Mouse (Mus musculus): ENCODE data around the gene Psmg4. TPM values are rescaled to one million over a fixed set of nuclear protein-coding genes. Genes with fewer than 3 reads are reported as not detected.

Psmg4 gene
- polyA plus RNA-seq, 1 experiment from 2014 or later = 109 TPM

DNA sequence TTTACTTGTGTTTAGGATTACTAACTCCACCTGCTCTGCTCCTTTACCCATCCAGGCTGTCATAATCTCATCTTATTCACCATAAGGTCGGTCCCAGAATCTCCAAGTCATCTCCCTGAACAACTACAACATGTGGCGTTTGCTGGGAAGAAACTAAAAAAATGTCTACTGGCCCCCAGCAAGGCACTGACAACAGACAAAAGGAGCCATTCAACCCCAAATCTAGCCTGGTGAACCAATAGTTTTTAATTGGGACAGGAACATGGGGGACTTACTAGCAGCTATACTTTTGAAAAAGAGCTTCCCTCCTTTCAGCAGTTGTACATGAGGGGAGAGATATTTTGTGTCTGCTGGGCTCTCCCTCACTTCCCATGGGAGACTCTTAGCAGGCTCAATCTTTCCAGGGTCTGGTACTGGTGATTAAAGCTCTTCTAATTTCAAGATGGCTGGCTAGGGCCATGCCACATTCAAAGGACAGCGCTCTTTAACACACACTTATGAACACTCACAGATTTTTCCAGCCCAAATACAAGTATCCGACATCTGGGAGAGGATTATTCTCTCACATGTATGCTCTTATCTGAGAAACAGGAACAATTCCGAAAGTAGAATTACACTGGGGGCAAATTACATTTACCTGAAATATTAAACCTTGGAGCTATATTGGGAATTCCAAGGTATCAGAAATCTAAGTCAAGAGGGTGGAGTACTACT lies 13.1 kb upstream of the Psmg4 start:
- Histone ChIP-seq H3K4me1 (peaks cover 46% of the 10 kb centered on the region), H3K27ac (replicated peaks) (peak overlapping the region; percentile 97), H3K4me2 (replicated peaks) (peak overlapping the region; percentile 51), H3K4me3 (peak overlapping the region; percentile 36), H3K27me3 (no peaks in the 10 kb centered on the region), H3K9me3 (no peaks in the 10 kb centered on the region), H3K36me3 (no peaks in the 10 kb centered on the region), H3K9ac (replicated peaks) (peak overlapping the region; percentile 58)
- no peak for ATAC-seq (ENCODE audit: low FRiP score, low read depth)
- WGBS = 48% methylated on average over 5 of the region's 5 CpGs

DNA sequence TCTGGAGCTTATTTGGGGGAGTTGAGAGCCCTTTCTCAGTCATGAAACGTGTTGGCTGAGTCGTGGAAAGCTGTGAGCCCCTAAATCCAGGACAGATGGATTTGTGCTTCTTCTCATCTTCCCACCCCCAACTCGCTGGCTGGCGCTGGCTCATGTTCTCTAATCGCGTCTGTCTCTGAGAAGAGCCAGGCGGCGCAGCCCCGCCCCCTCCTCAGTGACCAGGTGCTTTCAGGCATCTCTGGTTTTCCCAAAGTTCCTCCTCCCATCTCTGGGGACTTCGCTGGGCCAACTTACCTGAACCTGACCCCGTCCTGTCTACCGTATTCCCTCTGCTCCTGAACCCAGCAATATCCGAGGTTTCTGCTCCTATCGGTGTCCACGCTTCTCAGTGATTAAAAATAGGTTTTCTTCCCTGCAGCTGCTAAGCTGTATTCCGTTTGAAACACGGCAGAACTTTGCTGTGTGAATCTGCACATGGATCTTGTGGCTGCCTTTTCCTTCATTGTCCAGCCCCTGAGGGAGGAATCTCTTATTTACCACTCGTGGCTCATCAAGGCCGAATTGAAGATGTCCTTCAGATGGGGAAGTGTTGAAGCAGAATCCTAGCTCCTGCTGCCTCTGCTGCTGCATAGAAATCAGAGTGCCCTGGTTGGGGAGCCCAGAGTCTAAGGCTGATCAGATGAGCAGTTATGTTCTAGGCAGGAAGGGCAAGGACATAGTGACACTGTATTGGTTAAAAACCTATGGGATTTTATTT lies 12.3 kb upstream of the Psmg4 start:
- Histone ChIP-seq H3K27me3 (no peaks in the 10 kb centered on the region), H3K4me3 (peak overlapping the region; percentile 21), H3K9me3 (no peaks in the 10 kb centered on the region), H3K4me1 (peaks cover 47% of the 10 kb centered on the region), H3K4me2 (replicated peaks) (peak overlapping the region; percentile 51), H3K27ac (replicated peaks) (peak overlapping the region; percentile 97), H3K9ac (replicated peaks) (peak overlapping the region; percentile 58), H3K36me3 (no peaks in the 10 kb centered on the region)
- 12% methylated on average over 19 of the region's 19 CpGs for WGBS
- ATAC-seq (ENCODE audit: low FRiP score, low read depth) = no peak

DNA sequence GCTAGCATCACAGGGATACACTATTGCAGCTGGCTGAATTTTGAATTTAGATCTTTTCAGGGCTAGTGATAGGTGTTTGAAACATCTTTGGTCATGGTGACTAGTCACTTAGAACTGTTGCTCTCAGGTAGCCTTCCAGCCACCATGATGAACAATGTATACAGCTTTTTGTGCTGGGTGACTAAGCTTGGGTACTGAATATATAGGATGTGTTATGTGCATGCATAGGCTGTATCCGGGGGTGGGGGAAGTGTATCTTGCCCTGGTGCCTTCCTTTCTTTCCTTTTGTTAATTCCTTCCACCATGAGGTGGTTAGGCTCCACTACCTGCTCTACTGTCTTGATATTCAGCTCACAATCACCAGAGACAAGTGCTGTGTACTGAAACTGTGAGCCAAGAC lies 11.3 kb upstream of the Psmg4 start:
- H3K27ac ChIP-seq (replicated peaks) = no peak overlapping the region
- no peaks in the 10 kb centered on the region for H3K9me3 ChIP-seq
- no peaks in the 10 kb centered on the region for H3K36me3 ChIP-seq
- H3K4me1 ChIP-seq = peaks cover 48% of the 10 kb centered on the region
- WGBS = 90% methylated on average over 1 of the region's 1 CpGs
- H3K27me3 ChIP-seq = no peaks in the 10 kb centered on the region
- H3K4me2 ChIP-seq (replicated peaks) = no peak overlapping the region
- no peak for ATAC-seq (ENCODE audit: low FRiP score, low read depth)
- H3K9ac ChIP-seq (replicated peaks) = no peak overlapping the region
- H3K4me3 ChIP-seq = no peak overlapping the region

DNA sequence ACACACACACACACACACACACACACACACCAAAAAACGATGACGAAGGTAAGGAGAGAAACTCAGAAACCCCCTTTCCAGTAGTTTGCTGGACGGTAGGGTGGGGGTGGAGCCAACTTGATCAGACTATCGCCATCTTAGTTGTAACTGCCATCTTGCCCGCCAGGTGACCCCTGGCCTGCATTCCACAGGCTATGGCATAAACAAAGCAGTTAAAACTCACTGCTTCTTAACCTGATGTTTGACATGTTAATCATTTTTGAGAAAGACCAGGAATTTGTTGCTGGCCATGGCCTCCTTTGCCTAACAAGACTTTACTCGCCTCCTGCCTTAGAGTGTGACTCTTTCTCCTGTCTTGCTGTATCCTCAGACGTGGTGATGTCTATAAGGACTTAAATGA lies 10.1 kb upstream of the Psmg4 start:
- Histone ChIP-seq H3K4me2 (replicated peaks) (no peak overlapping the region), H3K4me1 (peaks cover 46% of the 10 kb centered on the region), H3K9me3 (no peaks in the 10 kb centered on the region), H3K36me3 (no peaks in the 10 kb centered on the region), H3K27ac (replicated peaks) (no peak overlapping the region), H3K4me3 (no peak overlapping the region), H3K9ac (replicated peaks) (no peak overlapping the region), H3K27me3 (no peaks in the 10 kb centered on the region)
- WGBS = 72% methylated on average over 7 of the region's 7 CpGs
- ATAC-seq (ENCODE audit: low FRiP score, low read depth) = no peak

DNA sequence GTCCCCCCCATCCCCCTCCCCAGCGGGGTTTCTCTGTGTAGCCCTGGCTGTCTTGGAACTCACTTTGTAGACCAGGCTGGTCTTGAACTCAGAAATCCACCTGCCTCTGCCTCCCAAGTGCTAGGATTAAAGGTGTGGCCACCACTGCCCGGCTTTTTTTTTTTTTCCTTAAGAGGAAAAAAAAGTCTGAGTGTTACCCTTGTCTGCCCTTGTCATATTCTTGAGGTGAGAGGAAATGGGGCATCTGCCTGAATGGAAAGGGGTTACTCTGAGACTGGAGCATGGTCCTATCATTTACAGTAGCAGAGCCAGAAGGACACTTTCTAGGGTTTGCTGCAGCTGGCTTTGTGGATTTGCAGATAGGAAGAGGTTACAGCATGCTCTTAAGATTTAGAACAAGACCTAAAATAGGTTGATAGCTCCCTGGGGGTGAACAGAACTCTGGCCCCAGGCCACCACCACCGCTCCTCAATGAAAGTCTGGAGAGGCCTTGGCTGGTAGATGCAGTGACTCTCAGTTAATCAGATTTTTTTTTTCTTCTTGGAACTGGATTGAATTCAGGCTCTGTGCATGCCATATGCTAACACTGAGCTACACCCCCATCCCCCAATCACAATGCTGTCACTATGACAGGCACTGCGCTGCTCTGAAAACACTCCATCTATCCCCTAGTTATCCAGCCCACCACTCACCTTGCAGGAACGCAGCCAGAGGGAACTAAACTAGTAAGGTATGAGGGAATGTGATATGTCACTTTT lies 9.3 kb upstream of the Psmg4 start:
- Histone ChIP-seq H3K36me3 (no peaks in the 10 kb centered on the region), H3K4me1 (peaks cover 39% of the 10 kb centered on the region), H3K4me2 (replicated peaks) (no peak overlapping the region), H3K4me3 (no peak overlapping the region), H3K27me3 (no peaks in the 10 kb centered on the region), H3K27ac (replicated peaks) (peak overlapping the region; percentile 74; the same call in 1 of the 2 replicates), H3K9ac (replicated peaks) (no peak overlapping the region), H3K9me3 (0 out of 2 replicates have a peak, but pooled peaks cover 2% of the 10 kb centered on the region)
- no peak for ATAC-seq (ENCODE audit: low FRiP score, low read depth)
- WGBS = 78% methylated on average over 5 of the region's 5 CpGs

DNA sequence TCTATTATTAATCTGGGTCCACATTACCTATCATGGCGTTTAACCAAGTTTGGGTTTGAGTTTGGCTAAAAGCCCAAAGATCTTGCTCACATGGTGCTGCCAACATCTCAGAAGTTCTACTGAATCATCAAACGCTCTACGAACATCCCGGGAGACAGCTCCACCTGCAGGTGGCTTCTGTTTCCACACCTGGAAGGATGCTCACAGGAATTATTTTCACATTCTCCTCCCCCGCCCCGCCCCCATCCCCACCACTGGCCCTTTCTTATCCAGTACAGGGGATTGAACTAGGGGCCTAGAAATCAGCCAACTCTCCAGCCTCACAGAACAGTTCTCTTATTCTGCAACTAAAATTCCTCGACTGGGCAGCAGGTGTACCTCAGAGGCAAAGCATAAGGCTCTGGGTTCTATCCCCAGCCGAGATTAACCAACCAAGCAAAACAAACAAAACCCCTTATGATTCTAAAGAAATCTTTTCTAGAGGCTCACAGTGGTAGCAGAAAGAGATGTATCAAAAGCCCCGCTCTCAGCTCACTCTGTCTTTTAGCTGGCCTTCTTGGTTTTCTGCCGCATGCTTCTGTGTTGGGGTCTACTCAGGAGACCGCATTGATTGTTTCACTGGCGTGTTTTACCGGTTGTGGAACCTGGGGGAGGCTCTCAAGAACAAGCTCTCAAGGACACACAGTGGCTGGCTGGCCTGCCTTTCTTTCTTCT lies 8.4 kb upstream of the Psmg4 start:
- 0 out of 2 replicates have a peak, but pooled peaks have one; percentile 35 for ATAC-seq (ENCODE audit: low FRiP score, low read depth)
- H3K4me3 ChIP-seq = no peak overlapping the region
- H3K9me3 ChIP-seq = 0 out of 2 replicates have a peak, but pooled peaks cover 2% of the 10 kb centered on the region
- no peaks in the 10 kb centered on the region for H3K36me3 ChIP-seq
- WGBS = 49% methylated on average over 13 of the region's 13 CpGs
- peak overlapping the region; percentile 36 for H3K4me2 ChIP-seq (replicated peaks)
- no peaks in the 10 kb centered on the region for H3K27me3 ChIP-seq
- peaks cover 35% of the 10 kb centered on the region for H3K4me1 ChIP-seq
- peak overlapping the region; percentile 74 for H3K27ac ChIP-seq (replicated peaks)
- no peak overlapping the region; the same call in 1 of the 2 replicates for H3K9ac ChIP-seq (replicated peaks)

DNA sequence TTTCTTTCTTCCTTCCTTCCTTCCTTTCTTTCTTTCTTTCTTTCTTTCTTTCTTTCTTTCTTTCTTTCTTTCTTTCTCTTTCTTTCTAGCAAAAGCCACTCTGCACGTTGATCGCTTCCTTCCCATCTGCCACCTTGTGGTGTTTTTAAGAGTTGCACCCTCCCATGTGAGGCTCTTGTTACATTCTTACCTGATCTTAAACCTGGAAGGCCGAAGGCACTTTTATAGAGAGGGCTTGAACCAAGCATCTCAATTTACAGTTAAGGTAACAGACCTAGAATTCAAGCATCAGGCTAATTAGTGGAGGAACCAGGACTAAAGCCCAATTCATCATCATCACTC lies 7.9 kb upstream of the Psmg4 start:
- Histone ChIP-seq H3K4me3 (no peak overlapping the region), H3K36me3 (no peaks in the 10 kb centered on the region), H3K4me1 (peaks cover 30% of the 10 kb centered on the region), H3K9ac (replicated peaks) (no peak overlapping the region; the same call in 1 of the 2 replicates), H3K4me2 (replicated peaks) (peak overlapping the region; percentile 36), H3K27ac (replicated peaks) (peak overlapping the region; percentile 74; the same call in 1 of the 2 replicates), H3K27me3 (no peaks in the 10 kb centered on the region), H3K9me3 (0 out of 2 replicates have a peak, but pooled peaks cover 2% of the 10 kb centered on the region)
- WGBS = 30% methylated on average over 3 of the region's 3 CpGs
- no peak for ATAC-seq (ENCODE audit: low FRiP score, low read depth)

DNA sequence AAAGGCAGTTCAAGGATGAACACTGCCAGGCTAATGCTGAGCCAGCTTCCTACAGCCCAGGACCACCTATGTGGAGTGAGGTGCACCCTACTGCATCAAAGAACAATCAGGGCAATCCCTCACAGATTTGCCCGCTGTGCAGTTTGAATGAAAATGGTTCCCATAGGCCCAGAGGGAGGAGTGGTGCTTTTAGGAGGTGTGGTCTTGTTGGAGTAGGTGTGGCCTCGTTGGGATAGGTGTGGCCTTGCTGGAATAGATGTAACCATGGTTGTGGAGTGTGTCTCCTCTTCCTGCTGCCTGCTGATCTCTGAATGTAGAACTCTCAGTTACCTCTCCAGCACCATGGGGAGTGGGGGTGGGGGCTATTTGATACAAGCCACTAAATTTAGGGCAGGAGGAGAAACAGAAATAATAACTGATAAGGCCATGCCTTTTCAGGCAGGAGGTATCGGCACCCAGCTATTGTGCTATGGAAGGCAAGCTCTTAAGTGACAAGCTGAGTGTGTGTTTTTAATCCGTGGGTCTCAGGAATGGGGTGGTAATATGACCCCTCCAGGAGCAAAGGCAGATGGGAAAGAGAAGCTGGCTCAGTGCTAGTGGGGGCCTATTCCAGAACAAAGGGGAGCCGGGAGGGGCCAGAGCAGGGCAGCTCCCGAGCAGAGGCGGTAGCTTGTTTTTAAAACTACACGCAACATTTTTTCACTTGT lies 6.5 kb upstream of the Psmg4 start:
- no peak overlapping the region for H3K4me3 ChIP-seq
- H3K4me2 ChIP-seq (replicated peaks) = no peak overlapping the region
- no peak overlapping the region for H3K27ac ChIP-seq (replicated peaks)
- 63% methylated on average over 8 of the region's 8 CpGs for WGBS
- 0 out of 2 replicates have a peak, but pooled peaks cover 2% of the 10 kb centered on the region for H3K9me3 ChIP-seq
- no peaks in the 10 kb centered on the region for H3K27me3 ChIP-seq
- no peak overlapping the region for H3K9ac ChIP-seq (replicated peaks)
- peaks cover 21% of the 10 kb centered on the region for H3K4me1 ChIP-seq
- H3K36me3 ChIP-seq = no peaks in the 10 kb centered on the region
- no peak for ATAC-seq (ENCODE audit: low FRiP score, low read depth)

DNA sequence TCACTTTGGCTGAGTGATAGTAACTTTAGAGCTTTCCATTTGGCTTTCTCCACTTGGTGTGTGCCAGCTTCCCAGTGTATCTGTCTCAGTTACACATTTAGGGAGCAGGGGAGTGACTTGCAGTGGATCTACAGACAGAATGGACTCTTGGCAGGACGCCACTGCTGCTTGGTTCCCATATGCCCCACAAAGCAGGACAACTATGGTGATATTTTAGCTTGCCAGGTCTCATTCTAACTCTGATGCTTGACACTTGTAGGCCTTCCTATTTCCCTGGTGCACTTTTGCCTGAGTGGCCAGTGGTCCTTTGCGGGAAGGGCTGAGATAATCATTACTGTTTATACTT lies 6.0 kb upstream of the Psmg4 start:
- Histone ChIP-seq H3K4me1 (peaks cover 21% of the 10 kb centered on the region), H3K4me2 (replicated peaks) (no peak overlapping the region), H3K9me3 (0 out of 2 replicates have a peak, but pooled peaks cover 2% of the 10 kb centered on the region), H3K4me3 (no peak overlapping the region), H3K27ac (replicated peaks) (no peak overlapping the region), H3K36me3 (no peaks in the 10 kb centered on the region), H3K9ac (replicated peaks) (no peak overlapping the region), H3K27me3 (no peaks in the 10 kb centered on the region)
- WGBS = 82% methylated on average over 2 of the region's 2 CpGs
- no peak for ATAC-seq (ENCODE audit: low FRiP score, low read depth)

DNA sequence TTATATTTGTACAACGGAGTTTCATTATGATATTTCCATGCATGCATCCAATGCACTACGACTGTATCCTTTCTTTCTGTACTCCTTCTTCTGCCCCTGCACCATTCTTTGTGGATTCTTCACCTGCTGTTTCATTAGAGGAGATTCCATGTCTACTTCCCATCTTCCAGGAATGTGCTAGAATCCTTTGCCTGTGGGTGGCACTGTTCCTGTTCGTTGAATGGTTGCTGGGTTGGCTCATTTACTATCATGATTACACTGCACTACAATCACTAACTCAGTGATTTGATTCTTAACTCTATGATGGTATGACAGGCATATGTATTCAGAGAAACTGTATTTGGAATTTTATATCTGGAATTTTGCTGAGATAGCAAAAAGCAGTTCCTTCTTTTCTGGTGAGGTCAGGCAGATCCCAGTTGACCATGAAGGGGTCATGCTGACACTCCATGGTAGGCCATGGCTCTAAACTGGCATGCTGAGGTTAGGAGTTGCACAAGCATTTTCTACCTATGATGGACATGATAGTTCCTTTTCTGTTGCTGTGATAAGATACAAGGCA lies 5.1 kb upstream of the Psmg4 start:
- Histone ChIP-seq H3K36me3 (no peaks in the 10 kb centered on the region), H3K9me3 (0 out of 2 replicates have a peak, but pooled peaks cover 2% of the 10 kb centered on the region), H3K4me2 (replicated peaks) (no peak overlapping the region), H3K9ac (replicated peaks) (no peak overlapping the region), H3K27me3 (no peaks in the 10 kb centered on the region), H3K27ac (replicated peaks) (no peak overlapping the region), H3K4me3 (no peak overlapping the region), H3K4me1 (peaks cover 26% of the 10 kb centered on the region)
- no peak for ATAC-seq (ENCODE audit: low FRiP score, low read depth)
- WGBS = 94% methylated on average over 3 of the region's 3 CpGs

DNA sequence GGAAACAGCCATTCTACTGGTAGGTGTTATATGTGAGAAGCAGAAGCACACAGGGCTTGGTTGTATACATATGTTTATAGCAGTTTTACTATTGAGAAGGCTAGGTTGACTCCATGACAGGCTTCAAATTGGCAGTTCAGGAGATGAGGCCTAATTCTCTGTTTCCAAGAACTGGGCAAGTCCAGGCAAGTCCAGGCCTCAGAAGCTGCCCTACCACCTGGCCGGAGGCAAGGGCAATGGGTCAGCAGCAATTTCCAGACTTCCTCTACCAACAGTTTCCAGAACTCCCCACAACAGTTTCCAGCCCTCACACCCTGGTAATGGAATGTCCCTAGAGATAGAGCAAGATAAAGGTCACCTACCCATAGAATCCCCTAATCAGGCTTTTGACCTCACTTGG lies 2.8 kb upstream of the Psmg4 start:
- Histone ChIP-seq H3K9ac (replicated peaks) (no peak overlapping the region), H3K27ac (replicated peaks) (no peak overlapping the region), H3K36me3 (no peaks in the 10 kb centered on the region), H3K27me3 (no peaks in the 10 kb centered on the region), H3K4me2 (replicated peaks) (no peak overlapping the region), H3K4me3 (no peak overlapping the region), H3K9me3 (0 out of 2 replicates have a peak, but pooled peaks cover 2% of the 10 kb centered on the region), H3K4me1 (peaks cover 19% of the 10 kb centered on the region)
- no peak for ATAC-seq (ENCODE audit: low FRiP score, low read depth)
- 94% methylated on average over 1 of the region's 1 CpGs for WGBS
